Mouse (Mus musculus) gastrocnemius, adult 18-20 months (tissue): ENCODE data around the gene Fndc10. TPM values are rescaled to one million over a fixed set of nuclear protein-coding genes. Genes with fewer than 3 reads are reported as not detected.
"Not testable (repeated sequence)": the region's sequence is repeated elsewhere in the genome, so short reads cannot be mapped to it uniquely, and the experiment has no call there.

Source experiments
- DNase-seq: peaks from one replicate; pipeline ENCODE4 v3.0.0; 2021; ENCODE audit warnings: low spot score
- total RNA-seq, 2 experiments: library from RNA; stranded (reverse); gene quantifications; 2 replicates each; pipeline ENCODE4 v1.2.3; 2021

Gene Fndc10
- total RNA-seq, 2 experiments from 2014 or later = 0.89 to 1.4 TPM

- not testable (repeated sequence) for DNase-seq
Observed at GRCm38 (mm10) chr4:155683670-155684277, 10.4 kb upstream of the Fndc10 start.

GRCm38 (mm10) chr4:155687764-155688163 is 6.4 kb upstream of the Fndc10 start:
- not testable (repeated sequence) for DNase-seq

- DNase-seq = no peak
Observed at GRCm38 (mm10) chr4:155690571-155691375, 3.4 kb upstream of the Fndc10 start.

GRCm38 (mm10) chr4:155692421-155692820 is 1.7 kb upstream of the Fndc10 start:
- no peak for DNase-seq

DNA sequence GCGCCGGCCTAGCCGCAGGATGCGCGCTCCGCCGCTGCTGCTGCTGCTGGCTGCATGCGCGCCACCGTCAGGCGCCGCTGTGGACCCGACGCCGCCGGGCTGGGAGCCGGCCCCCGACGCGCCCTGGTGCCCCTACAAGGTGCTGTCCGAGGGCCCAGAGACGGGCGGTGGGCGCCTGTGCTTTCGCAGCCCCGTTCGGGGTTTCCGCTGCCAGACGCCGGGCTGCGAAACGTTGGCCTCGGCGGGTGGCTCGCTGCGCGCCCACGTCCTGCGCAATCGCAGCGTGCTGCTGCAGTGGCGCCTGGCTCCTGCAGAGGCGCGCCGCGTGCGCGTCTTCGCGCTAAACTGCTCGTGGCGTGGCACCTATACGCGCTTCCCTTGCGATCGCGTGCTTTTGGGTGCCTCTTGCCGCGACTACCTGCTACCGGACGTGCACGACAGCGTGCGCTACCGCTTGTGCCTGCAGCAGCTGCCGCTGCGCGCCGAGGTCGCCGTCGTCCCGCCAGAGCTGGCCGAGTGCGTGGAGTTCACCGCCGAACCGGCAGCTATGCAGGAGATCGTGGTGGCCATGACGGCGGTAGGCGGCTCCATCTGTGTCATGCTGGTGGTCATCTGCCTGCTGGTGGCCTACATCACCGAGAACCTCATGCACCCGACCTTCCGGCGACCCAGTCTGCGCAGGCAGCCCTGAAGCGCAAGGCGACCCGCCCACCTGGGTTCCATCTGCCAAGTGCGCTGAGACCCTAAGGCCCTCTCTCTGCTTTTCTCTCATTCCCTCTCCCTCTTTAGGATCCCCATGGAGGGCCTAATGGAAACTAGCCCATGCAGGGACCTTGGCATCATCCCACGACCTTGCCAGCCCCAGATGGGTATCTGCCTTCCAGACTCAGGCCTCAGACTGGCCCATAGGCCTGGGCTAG is 600 bp downstream of the Fndc10 start:
- peak; percentile 24 for DNase-seq

DNA sequence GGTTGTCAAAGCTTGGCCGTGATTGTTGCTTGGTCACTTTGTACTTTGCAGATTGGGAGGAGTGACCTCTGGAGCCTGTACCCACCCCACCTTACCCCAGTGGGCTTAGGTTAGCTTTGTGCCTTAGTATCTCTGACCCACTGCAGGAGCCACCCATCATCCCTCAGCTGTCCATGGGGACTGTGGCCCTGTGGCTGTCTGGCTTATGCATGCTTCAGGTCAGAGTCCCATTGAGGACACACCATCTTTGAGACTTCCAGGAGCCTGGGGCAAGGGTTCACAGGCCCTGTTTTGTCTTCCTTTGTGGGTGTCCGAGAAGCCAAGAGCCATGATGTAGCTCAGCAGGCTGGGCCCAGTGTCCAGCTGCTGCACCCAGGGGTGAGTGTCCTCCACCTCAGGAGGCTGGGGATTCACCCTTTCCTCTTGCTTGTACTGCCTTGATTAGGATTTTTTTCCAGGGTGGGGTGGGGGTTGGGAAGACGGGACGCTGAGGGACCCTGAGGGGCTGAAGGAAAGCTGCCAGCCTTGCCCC is 1.5 kb downstream of the Fndc10 start:
- DNase-seq = no peak

DNA sequence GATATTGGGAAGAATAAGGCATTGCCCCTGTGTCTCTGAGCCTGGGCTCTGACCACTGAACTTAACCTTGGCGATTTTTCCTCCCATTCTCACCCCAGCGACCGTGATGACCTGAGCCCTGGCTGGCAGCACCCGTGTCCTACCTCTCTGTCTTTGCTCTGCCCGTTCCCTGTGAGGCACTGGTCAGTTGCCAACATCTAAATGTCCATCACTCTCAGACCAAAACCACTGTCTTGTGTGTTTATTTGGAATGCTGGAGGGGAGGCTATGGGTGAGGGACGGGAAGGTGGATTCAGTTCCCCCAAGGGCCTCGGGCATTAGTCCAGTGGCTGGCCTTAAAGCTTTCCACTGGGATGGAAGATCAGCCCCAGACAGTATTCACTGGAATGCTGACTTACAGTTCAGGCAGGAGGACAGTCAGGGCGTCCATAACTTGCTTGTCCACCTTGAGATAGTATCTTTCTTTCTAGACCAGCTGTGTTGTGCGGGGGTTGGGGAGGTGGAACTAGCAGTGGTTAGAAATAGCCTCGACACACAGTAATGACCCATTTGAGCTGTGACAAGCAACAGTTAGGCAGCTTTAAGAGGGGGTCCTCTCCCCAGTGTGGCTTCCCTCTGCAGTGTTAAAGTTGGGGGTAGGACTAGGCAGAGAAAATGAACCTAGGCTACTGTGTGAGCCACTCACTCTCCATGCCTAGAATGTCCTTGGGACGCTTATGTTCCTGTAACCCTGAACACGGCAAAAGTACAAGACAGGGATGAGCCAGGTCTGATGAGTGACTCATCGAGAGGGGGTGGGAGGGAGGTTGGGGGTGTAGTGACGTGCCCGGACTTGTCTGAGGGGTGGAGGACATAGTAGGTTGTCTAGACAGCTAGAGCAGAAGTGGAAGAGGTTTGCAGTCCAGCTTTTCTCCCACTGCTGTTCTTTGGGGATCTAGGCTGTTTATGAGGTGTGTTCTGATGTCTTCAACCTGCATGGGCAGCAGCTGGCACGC is 2.4 kb downstream of the Fndc10 start:
- no peak for DNase-seq

- DNase-seq = no peak
Observed at GRCm38 (mm10) chr4:155700425-155700824, 6.3 kb downstream of the Fndc10 start.

DNA sequence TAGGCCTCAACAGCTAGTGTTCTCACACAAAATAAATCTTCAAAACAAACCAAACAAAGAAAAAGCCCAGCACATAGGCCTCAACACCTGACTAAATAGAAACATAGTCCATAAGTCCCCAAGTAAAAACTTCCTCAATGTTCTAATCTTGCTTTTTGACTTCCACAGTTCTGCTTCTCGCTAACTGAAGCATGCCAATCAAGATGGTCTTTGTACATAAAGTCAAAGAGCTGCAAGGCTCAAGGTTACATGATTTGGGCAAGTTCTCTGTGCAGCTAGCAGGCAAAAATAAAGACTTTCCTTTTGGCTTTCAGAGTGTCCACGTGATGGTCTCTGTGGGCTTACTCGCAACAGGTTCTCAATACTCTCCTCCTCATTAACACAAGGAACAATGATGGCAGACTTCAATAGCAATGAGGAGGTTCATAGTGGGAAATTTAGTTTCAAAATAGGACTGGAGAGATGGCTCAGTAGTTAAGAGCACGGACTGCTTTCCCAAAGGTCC is 9.3 kb downstream of the Fndc10 start:
- DNase-seq = no peak

- DNase-seq = peak; percentile 92
Observed at GRCm38 (mm10) chr4:155704721-155705591, 10.8 kb downstream of the Fndc10 start, which contains the start of gene Ssu72. Ssu72 (plus strand) TSS chr4:155704800.

DNA sequence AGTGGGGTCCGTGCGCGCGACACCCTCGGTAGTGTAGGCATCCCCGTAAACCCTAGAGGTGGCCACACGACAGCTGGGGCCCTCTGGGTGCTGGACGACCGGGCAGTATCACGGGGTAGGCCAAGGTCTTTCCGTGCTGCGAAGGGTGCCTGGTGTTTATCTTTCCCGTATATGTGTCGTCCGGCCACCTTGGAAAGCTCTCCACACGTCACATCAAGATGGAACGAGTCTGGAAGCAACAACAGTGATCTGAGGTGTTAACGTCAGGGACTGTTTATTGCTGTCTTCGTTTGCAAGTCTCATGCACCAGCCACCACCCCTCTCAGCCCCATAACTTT is 11.4 kb downstream of the Fndc10 start:
- no peak for DNase-seq

DNA sequence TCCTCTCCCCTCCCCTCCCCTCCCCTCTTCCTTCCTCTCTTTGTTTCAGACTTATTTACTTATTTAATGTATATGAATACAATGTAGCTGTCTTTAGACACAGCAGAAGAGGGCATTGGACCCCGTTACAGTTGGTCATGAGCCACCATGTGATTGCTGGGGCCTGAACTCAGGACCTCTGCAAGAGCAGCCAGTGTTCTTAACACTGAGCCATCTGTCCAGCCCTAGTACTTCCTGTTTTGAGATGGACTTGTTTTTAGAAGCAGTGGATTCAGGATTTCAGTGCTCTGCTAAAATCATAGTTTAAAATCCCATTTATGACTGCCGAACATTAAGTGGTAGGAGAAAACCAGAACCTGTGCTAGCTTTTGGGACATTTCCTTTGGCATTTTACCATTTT is 14.4 kb downstream of the Fndc10 start:
- no peak for DNase-seq

GRCm38 (mm10) chr4:155708988-155709387 is 14.8 kb downstream of the Fndc10 start:
- no peak for DNase-seq

DNA sequence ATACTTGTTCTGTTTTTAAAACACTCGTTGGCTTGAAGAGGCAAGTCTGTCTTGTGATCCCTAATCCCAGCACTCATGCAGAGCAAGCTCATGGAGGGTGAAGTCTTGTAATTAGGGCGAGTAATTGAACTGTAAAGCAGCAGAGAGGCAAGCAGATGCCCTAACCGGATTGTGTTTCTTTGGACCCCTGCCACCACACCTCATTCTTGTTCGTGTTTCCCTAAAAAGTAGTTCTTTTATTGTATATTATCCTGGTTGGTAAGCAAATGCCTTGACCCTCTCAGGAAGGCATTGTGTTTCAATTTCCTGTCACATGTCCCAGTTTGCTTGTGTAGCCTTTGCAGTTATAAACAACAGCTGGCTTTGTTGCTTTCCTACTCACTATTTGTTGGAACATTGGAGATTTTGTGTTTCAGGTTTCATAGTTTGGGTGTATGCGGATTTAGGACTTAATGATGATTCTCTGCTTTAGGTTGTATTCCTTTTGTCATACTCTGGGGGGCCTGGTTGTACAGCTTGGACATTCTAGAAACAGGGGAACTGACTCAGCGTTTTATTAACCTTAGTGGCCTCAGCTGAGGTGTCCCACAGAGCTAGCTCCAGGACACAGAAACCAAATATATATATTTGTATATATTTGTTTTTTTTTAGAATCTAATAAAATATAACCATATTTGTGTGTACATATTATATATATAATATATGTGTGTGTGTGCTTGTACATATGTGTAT is 16.5 kb downstream of the Fndc10 start:
- peak; percentile 5 for DNase-seq

DNA sequence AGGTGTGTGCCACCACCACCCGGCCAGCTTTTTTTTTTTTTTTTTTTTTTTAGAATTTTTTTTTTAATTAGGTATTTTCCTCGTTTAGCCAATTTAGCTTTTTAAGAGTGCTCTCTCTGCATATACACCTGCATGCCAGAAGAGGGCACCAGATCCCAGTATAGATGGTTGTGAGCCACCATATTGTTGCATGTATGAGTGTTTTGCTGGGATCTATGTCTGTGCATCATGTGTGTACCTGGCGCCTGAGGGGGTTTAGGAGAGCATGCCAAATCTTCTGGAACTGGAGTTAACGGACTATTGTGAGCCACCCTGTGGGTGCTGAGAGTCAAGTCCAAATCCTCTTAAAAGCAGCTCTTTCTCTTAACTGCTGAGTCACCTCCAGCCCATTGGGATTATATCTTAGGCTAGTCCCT is 27.5 kb downstream of the Fndc10 start:
- peak; percentile 31 for DNase-seq

DNA sequence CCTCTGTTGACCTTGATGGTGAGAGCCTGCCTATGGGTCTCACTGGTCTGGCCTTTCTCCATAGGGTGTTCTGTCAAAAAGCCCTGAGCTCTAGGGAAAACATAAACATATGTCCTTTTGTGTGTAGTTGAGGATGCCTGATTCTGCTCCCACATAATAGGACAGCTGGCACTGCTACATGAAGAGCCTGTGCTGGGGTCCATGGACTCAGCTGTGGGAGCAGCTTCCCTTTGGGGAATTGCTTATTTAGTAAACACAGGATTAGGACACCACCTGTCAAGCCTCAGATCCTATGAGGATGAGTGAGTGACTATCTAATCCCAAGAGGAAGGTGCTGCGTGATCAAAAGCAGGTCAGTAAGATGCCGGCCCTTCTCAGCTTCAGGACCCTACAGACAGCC is 33.9 kb downstream of the Fndc10 start:
- no peak for DNase-seq

DNA sequence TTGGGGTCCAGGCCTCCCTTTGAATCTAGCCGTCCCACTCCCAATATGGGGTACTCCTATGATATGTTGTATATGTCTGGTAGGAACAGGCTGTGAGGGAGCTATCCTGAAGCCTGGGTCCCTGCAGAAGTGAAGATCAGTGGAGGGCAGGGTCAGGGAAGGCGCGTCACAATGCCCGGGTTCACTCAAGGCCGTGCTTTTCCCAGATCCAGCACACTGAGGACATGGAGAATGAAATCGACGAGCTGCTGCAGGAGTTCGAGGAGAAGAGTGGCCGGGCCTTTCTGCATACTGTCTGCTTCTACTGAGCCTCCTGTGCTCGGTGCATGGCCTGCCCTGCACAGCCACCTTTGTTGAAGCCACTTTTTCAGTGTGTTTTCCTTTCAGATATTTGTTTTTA is 39.1 kb downstream of the Fndc10 start:
- no peak for DNase-seq

DNA sequence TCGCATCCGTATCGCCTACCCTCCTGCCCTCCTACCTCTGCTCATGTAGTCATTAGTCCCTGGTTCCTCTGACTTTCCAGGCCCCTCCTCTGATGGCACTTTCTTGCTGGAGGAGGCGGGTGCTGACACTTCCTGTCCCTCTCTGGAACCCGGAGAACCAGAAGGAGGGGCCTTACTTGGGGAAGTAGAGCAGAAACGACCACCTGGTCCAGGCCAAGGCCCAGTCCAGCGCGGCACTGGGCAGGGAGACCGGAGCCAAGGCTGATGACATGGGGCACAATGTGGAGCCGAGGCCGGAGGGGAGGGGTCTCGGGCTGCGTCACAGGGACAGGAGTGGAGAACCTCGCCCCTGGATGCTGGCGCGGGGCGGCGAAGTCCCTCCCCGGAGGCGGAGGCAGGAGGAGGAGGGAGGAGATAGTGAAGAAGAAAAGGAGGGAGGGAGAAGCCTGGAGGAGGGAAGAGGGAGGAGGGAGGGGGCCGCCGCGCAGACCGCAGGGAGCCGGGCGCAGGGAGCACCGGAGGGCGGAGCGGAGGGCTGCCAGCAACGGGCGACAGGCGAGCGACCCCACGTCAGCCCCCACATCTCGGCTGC is 40.3 kb downstream of the Fndc10 start, which contains the start of gene Tmem240:
TSS of gene Tmem240 (plus strand) at position 451 of the 592 bp plus-strand sequence.
- DNase-seq = peak; percentile 88
